Comparison of ENCODE assay signal across 21 mouse cellular contexts in genomic region chr10:68050882-68051281, GRCm38 (mm10).
DNase-seq lines count a peak whose midpoint lies in the region; ATAC-seq and TF ChIP-seq lines count a peak whose summit lies in the region.
"Had no signal": no experiment of that assay in that cellular context is flagged by ENCODE, and none has a peak within 500 bp of the region (broad histone marks: within the 10 kb centered on the region; RNA-seq: fewer than 3 reads in every experiment).

No protein-coding gene starts in this region.

- no peak for ATAC-seq in hindbrain, postnatal 0 days
- no peak for ATAC-seq in hindbrain, embryonic 14.5 days (ENCODE audit: low FRiP score)
- ATAC-seq in liver, postnatal 0 days: no peak

- WGBS in hindbrain, postnatal 0 days: 94% methylated on average over 13 of the region's 13 CpGs
- 90% methylated on average over 13 of the region's 13 CpGs for WGBS in hindbrain, embryonic 14.5 days
- WGBS in liver, postnatal 0 days (ENCODE audit: insufficient replicate concordance): 82% methylated on average over 13 of the region's 13 CpGs

- in situ Hi-C loops in ES-E14 (cut with MboI; ENCODE audit: low sequenced_read_pairs in 2 of 2, unreplicated experiment in 2 of 2): loop anchor here in 1 of 2 experiments (10.0 kb wide), 1 partner anchor 104 kb away; no protein-coding TSS in a partner anchor

- 0 out of 2 replicates have a peak, but pooled peaks have one; percentile 11 for TF ChIP-seq CTCF in hindbrain, postnatal 0 days (IDR thresholded peaks at IDR 0.05; ENCODE audit: low read depth)
- TF ChIP-seq CTCF in liver, postnatal 0 days (IDR thresholded peaks at IDR 0.05; ENCODE audit: low read depth): peak; percentile 26; the same call in 1 of the 2 replicates
- TF ChIP-seq CTCF in E14TG2a.4 (conservative IDR thresholded peaks at IDR 0.05; ENCODE audit: low read length): peak; percentile 66

- H3K27me3 ChIP-seq in hindbrain, postnatal 0 days (ENCODE audit: insufficient read depth, low read length): no peaks in the 10 kb centered on the region
- no peaks in the 10 kb centered on the region for H3K27me3 ChIP-seq in hindbrain, embryonic 14.5 days (ENCODE audit: control insufficient read depth, insufficient read depth, low read length)
- H3K27me3 ChIP-seq in liver, postnatal 0 days (ENCODE audit: insufficient read depth, low read length): no peaks in the 10 kb centered on the region
- H3K27me3 ChIP-seq in E14TG2a.4 (ENCODE audit: insufficient read depth, low read length): 0 out of 2 replicates have a peak, but pooled peaks cover 4% of the 10 kb centered on the region
- H3K27me3 ChIP-seq: forebrain, embryonic 12.5 days; heart, embryonic 15.5 days; liver, embryonic 13.5 days; megakaryocyte, embryonic 14.5 days had no signal

- no peak for TF ChIP-seq EP300 in liver, postnatal 0 days (IDR thresholded peaks at IDR 0.05; ENCODE audit: low read depth)

- H3K36me3 ChIP-seq in hindbrain, postnatal 0 days (ENCODE audit: insufficient read depth, low read length): no peaks in the 10 kb centered on the region
- H3K36me3 ChIP-seq in hindbrain, embryonic 14.5 days (replicated peaks; ENCODE audit: control insufficient read depth, insufficient read depth): no peaks in the 10 kb centered on the region
- no peaks in the 10 kb centered on the region for H3K36me3 ChIP-seq in liver, postnatal 0 days (replicated peaks; ENCODE audit: insufficient read depth, low read length)
- 0 out of 2 replicates have a peak, but pooled peaks cover 3% of the 10 kb centered on the region for H3K36me3 ChIP-seq in E14TG2a.4 (ENCODE audit: insufficient read depth, low read length)
- no peaks in the 10 kb centered on the region for H3K36me3 ChIP-seq in ES-E14 (ENCODE audit: control insufficient read depth, insufficient read depth, low read length, poor library complexity, severe bottlenecking)
- H3K36me3 ChIP-seq: heart, embryonic 15.5 days; liver, embryonic 13.5 days had no signal

- no peak overlapping the region for H3K27ac ChIP-seq in hindbrain, postnatal 0 days
- H3K27ac ChIP-seq in hindbrain, embryonic 14.5 days: no peak overlapping the region
- H3K27ac ChIP-seq in liver, postnatal 0 days (ENCODE audit: low read depth): no peak overlapping the region
- H3K27ac ChIP-seq in ES-E14 (ENCODE audit: insufficient read depth, low read depth, low read length, poor library complexity, severe bottlenecking): no peak overlapping the region
- H3K27ac ChIP-seq: forebrain, embryonic 12.5 days; heart, embryonic 15.5 days; liver, embryonic 13.5 days had no signal

- H3K4me3 ChIP-seq in hindbrain, postnatal 0 days (ENCODE audit: low read length): no peak overlapping the region
- no peak overlapping the region for H3K4me3 ChIP-seq in hindbrain, embryonic 14.5 days (replicated peaks; ENCODE audit: low read length)
- no peak overlapping the region for H3K4me3 ChIP-seq in liver, postnatal 0 days (ENCODE audit: low read depth, low read length)
- H3K4me3 ChIP-seq in E14TG2a.4 (replicated peaks; ENCODE audit: low read length) (no peak overlapping the region), ES-E14 (ENCODE audit: insufficient read depth in 1 of 2, low read depth in 1 of 2, low read length in 2 of 2, poor library complexity in 1 of 2, severe bottlenecking in 1 of 2) (no peak overlapping the region; a peak in 1 of 4 replicates)
- H3K4me3 ChIP-seq: forebrain, embryonic 12.5 days; heart, embryonic 15.5 days; liver, embryonic 13.5 days; megakaryocyte, embryonic 14.5 days had no signal

- no peak for DNase-seq in hindbrain, postnatal 0 days (ENCODE audit: low spot score)
- no peak for DNase-seq in hindbrain, embryonic 14.5 days (ENCODE audit: low spot score)
- no peak for DNase-seq in liver, postnatal 0 days
- DNase-seq in liver: no peak
- no peak for DNase-seq in ES-E14 (ENCODE audit: low read depth, low spot score)
- no peak for DNase-seq in right cerebral cortex, postnatal 4 days
- DNase-seq in cerebellum, adult 8-10 months: no peak
- DNase-seq: adrenal gland, adult 8-10 months; B cell, adult 2 months; cerebellum, adult 9-11 months; heart, adult 18-20 months; kidney, adult 8-10 months; left cerebral cortex, postnatal 4 days; liver, embryonic 13.5 days; lung, postnatal 14 days; retina, postnatal 1 day; thymus, postnatal 4 days had no signal

- no peaks in the 10 kb centered on the region for H3K4me1 ChIP-seq in hindbrain, postnatal 0 days (ENCODE audit: insufficient read depth, low read length)
- H3K4me1 ChIP-seq in hindbrain, embryonic 14.5 days (replicated peaks; ENCODE audit: control insufficient read depth, insufficient read depth, low read length): no peaks in the 10 kb centered on the region
- no peaks in the 10 kb centered on the region; the same call in 1 of the 2 replicates for H3K4me1 ChIP-seq in liver, postnatal 0 days (ENCODE audit: insufficient read depth)
- H3K4me1 ChIP-seq in E14TG2a.4 (replicated peaks; ENCODE audit: low read depth, low read length): peaks cover 16% of the 10 kb centered on the region; the same call in 1 of the 2 replicates
- H3K4me1 ChIP-seq in ES-E14 (ENCODE audit: control insufficient read depth in 2 of 2, insufficient read depth in 2 of 2, low read length in 2 of 2, poor library complexity in 1 of 2): 0 out of 4 replicates have a peak, but pooled peaks cover 0 to 6% of the 10 kb centered on the region in 2 experiments
- H3K4me1 ChIP-seq: forebrain, embryonic 12.5 days; heart, embryonic 15.5 days; liver, embryonic 13.5 days had no signal

- H3K9me3 ChIP-seq in hindbrain, postnatal 0 days (ENCODE audit: low read length): no peaks in the 10 kb centered on the region
- H3K9me3 ChIP-seq in hindbrain, embryonic 14.5 days (ENCODE audit: control insufficient read depth, low read length): no peaks in the 10 kb centered on the region
- H3K9me3 ChIP-seq in liver, postnatal 0 days (ENCODE audit: low read length): no peaks in the 10 kb centered on the region
- H3K9me3 ChIP-seq in E14TG2a.4 (ENCODE audit: low read length) (peaks cover 22% of the 10 kb centered on the region), ES-E14 (ENCODE audit: control insufficient read depth, insufficient read depth, low read depth, low read length) (no peaks in the 10 kb centered on the region)
- H3K9me3 ChIP-seq: forebrain, embryonic 12.5 days; heart, embryonic 15.5 days; liver, embryonic 13.5 days had no signal

- no peak overlapping the region for H3K4me2 ChIP-seq in hindbrain, postnatal 0 days (ENCODE audit: low read depth, low read length)
- H3K4me2 ChIP-seq in hindbrain, embryonic 14.5 days (replicated peaks): no peak overlapping the region
- no peak overlapping the region for H3K4me2 ChIP-seq in liver, postnatal 0 days (ENCODE audit: low read depth, low read length)
- H3K4me2 ChIP-seq: forebrain, embryonic 12.5 days; heart, embryonic 15.5 days; liver, embryonic 13.5 days had no signal

- H3K9ac ChIP-seq in hindbrain, postnatal 0 days (replicated peaks; ENCODE audit: low read length): no peak overlapping the region
- H3K9ac ChIP-seq in hindbrain, embryonic 14.5 days: no peak overlapping the region
- H3K9ac ChIP-seq in liver, postnatal 0 days (replicated peaks): no peak overlapping the region
- H3K9ac ChIP-seq in ES-E14 (ENCODE audit: insufficient read depth, low read depth, low read length, poor library complexity, severe bottlenecking): no peak overlapping the region
- H3K9ac ChIP-seq: forebrain, embryonic 12.5 days; heart, embryonic 15.5 days; liver, embryonic 13.5 days had no signal

TF ChIP-seq in ES-E14, 5 proteins besides CTCF, POLR2A, EP300 and RAD21:
- TF ChIP-seq HCFC1 (IDR thresholded peaks at IDR 0.05; ENCODE audit: borderline replicate concordance, insufficient read depth, low read length): no peak
- no peak for TF ChIP-seq ZNF384 (IDR thresholded peaks at IDR 0.05; ENCODE audit: low read depth, low read length)
- peak; percentile 18; the same call in 1 of the 2 replicates for TF ChIP-seq ZC3H11A (IDR thresholded peaks at IDR 0.05; ENCODE audit: borderline replicate concordance, low read depth, low read length)

Comparison
In these comparisons a context has a peak if more than half of its experiments do, and no peak if none do; other contexts are left out.
1. CTCF ChIP-seq: peak in every context shown above with its lines; median percentile 66 in E14TG2a.4; 26 in liver, postnatal 0 days; 11 in hindbrain, postnatal 0 days.